Mouse (Mus musculus) hindlimb bud, embryonic 11.5 days (tissue): ENCODE data around the gene Shf.

ENCODE experiments used
- DNase-seq: peaks from one replicate; pipeline ENCODE4 v3.0.0-alpha.2; 2012; ENCODE audit warnings: low read depth, low spot score; ENCODE audit errors: extremely low spot score

The Shf gene

DNA sequence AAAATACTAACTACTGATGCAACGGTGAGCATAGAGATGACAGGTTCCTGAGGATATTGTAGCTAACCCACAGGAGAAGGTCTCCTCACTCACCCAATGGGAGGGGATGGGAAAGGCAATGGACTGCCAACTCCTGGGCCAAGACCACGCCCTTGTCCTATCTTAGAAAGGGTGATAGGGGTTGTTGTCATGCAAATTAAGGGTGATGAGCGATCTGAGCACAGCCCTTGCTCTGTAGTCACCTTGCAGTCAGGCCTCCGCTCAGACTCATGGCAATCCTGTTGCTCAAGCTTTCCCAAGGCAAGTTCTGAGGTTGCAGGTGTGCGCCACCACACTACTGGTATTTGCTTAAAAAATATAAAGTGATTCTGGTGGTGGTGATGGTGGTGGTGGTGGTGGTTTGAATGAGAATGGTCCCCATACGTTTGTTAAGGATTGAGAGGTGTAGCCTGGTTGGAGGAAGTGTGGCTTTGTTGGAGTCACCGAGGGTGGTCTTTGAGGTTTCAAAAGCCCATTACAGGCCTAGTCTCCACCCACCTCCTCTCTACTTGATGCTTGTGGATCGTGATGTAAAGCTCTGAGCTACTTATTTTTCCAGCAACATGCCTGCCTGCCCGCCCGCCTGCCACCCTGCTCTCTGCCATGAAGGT, 1.3 kb upstream of the Shf start:
- DNase-seq = no peak

DNA sequence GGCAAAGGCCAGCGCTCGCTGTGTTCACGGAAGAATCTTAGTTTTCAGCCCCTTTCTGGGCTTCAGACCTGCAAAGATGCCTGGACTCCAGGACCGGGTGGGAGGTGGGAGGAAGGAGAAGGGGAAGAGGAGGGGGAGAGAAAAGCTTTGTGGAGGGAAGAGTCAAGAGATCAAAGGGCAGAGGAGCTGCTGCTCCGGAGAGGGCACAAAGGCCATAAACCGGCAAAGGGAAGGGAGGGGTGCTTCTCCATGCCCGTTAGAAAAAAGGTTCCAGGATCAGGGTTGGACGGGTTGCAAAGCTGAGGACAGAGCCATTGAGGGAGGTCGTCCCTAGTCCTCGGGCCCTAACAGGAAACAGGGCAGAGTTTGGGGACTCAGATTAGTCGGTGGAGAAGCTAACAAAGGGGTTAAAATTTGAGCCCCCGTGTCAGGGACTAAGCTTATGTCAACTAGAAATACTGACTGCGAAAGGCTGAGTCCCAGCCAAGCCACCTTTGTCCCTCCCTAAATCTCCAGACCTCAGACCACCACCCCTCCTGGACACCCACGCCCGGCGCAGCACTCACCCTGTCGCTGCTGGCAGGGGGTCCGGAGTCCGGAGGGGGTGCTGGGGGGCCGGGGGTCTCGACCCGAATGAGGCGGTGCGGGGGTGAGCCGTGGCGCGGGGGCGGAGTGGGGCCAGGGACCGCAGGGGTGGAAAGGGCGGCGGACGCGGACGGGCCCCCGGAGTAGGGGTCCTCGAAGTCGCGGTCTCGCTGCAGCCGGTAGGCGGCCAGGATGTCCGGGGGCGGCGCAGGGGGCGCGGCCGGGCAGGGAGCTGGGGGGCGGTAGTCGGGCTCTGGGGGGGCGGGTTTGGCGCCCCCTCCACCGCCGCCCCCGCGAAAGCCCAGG, 636 bp downstream of the Shf start:
- DNase-seq = no peak

DNA sequence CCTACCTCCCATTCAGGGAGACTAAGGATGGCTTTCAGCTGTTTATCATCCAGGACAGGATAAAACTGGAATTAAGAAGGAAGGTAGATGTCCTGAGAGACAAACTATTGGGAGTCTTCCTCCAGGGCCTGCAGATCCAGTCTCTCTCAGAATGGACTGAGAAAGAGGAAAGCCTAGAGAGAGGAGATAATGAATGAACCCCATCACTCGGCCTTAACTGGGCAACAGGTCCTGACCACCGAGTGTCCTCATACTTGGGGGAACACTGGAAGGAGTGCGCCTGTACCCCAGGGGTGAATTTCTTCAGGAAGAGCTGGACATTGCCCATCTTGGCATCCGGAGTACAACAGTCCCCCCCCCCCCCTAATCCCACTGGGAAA, 1.3 kb downstream of the Shf start:
- DNase-seq = no peak

DNA sequence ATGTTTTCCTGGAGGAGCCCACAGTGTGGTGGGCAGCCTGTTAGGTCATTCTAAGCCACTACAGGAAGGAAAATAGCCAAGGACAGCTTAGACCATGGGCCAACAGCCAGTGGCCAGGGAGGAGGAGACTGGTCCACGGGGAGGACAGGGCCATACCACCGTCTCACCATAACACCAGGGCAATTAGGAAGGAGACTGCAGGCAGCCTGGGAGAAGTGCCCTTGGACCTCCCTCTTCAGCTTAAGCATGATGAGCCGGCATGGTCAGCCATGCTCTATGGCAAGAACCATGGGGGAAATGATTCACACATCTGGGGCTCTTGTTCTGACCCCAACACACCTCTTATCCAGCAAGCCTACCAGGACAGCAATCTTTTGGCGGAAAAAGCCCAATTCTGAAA, 1.8 kb downstream of the Shf start:
- DNase-seq = no peak

DNA sequence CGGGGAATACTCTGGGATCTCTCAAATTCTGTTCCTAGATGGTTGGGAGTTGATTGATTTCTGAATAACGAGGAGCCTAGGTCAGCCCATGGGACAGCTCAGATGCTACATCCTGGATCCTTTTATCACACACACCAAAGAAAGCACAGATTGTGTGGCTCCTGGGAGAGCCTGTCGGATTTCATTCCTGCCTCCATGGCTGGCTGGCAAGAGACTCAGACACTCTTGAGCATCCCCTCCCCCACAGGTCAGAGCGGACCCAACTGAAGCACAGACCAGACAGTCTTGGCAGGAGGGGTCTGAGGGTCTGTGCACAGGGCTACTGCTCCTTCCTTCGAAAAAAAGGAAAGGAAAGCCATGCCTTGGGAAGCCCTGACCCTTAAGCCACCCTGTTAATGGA, 2.3 kb downstream of the Shf start:
- DNase-seq = no peak

DNA sequence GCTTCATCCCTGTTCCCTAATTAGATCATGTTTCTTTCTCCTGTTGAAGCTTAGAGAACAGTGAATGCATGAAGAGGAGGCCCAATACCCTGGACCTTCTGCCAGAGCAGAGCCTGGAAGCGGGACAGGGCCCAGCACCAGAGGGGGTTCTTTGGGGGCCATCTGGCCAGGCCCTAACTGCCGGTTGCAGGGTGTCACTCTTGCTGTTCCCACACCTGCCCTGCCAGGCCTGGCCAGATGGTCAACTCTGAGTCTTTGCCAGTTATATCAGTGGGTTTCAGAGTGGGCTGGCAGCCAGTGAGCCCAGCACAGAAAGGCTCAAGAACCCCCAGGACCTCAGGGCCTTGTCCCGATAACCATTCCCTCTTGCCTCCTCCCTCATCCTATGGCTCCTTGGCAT, 2.9 kb downstream of the Shf start:
- DNase-seq = no peak

DNA sequence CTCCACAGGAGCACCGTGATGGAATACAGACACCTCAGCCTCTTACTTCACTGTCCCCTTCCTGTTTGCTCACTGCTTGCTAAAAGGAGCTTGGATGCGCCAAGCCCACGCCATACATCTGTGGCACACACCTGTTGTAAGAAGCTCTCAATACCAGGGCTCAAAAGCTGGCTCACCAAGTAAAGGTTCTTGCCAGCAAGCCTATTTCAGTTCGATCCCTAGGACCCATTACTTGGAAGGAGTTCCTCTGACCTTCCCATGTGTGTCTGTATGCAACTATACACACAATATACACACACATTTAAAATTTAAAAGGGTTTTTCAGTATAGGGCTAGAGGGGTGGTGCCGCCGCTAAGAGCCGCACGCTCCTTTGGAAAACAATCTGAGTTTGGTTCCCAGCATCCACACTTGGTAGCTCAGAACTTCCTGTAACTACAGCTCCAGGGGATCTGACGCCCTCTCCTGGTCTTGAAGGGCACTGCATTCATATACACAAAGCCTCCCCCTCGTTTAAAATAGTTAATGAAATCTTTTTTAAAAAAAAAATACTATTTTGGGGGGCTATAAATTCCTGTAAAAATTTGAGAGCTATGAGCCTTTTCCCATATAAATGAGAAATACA, 3.6 kb downstream of the Shf start:
- DNase-seq = no peak

DNA sequence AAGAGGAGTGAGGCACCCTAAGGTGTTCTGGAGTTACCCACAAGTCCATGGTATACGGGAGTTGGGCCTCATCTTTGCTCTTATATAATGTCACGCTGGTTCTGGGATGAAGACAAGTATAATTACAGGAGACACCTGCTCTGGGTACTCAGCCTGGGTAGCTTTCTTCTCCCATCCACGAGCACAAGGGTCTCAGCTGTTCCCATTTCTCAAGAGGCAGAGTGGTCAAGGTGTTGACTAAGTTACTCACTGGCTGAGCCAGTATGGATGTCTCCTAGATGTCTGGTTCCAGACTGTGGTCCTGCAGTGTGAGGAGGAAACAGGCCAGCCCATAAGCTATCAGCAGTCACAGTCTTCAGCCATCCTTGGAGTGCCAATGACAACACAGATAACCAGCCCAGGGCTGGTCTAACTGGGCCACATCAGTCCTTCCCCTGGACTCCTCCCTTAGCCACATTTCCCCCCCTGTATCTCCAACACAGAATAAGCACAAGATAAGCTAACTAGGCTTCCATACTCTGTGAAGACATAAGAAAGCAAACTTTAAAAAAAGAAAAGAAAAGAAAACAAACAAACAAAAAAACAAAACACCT, 4.5 kb downstream of the Shf start:
- no peak for DNase-seq

DNA sequence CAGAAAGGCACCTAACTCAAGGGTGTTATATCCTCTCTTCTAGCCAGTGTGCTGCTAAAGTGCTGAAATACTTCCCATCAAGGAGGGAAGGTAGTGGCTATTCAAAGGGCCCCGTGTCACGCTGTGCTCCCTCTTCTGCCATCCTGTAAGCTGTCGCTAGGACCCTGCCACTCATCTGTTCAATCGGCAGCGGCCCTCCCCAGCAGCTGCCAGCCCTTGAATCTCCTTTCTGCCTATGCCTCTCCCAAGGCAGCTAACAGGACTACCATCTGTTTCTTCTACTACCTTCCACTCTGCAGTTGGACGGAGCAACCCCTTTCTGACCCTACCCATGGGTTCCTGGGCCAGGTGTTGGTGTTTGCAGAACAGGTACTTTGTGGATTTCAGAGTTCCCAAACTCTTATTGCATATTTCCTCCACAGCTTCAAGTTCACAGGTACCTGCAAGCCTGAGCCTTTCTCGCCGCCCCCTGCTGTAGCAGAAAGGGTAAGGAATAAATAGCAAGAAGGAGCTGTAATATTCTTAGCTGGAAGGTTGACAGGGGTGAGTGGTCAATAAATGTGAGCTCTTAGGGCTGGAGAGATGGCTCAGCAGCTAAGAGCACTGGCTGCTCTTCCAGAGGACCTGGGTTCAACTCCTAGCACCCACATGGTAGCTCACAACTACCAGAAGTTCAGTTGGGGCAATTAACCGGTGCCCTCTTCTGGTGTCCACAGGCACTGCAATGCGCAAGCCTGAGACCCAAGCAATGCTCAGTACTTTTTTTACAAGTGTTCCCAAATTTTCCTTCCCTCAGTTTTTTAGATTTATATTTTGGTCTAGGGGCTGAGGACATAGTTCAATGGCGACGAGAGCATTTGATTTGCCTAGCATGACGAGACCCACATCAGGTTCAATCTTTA, 6.1 kb downstream of the Shf start:
- no peak for DNase-seq

DNA sequence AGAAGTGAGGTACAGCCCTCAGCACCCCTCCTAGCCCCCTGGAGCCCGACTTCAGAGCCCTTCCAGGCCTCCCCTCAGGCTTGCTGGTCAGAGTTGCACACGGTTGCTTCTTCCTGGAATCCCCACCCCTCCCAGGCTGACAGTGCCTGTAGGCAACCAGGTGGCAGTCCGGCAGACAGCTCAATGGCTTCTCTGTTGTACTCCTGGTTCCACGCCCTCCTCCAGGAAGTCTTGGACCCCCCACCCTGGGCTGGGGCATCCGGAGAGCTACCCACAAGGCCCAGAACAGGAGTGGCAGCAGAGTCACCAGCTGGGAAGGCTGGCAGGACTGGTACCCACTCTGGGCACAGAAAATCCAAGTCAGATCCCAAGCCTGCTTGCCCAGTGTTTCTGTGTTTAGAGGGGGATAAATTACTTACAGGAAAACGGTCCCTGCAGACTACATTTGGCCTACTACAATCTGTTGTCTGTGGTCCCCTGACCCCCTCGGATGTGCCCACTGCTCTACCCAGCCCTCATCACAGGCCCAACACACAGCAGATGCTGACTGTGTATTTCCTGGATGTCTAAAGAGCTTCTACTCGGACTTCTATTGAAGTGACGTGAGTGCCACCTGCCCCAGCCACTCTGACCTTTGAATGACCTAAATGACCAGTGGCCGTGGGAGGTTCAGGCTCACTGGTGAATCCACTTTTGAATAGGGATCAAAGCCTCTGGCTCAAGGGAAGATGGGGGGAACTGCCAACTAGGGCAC, 6.9 kb downstream of the Shf start:
- no peak for DNase-seq

DNA sequence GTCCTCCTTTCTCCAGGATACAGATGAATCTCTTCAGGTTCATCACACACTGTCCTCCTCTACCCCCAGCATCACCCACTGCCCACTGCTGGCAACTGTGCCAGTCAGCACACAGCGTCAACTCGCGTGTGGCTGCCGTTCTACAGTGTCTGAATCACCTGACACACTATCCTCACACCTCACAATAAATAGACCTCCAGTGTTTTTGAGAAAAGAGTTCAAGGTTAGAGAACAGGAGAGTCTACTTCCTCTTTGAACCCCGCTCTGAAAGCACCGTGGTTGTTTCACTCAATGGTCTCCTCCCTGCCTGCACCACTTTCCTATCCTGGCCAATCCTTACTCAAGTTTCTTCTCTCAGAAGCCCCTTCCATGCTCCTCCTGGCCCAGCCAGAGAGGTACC, 7.8 kb downstream of the Shf start:
- no peak for DNase-seq

DNA sequence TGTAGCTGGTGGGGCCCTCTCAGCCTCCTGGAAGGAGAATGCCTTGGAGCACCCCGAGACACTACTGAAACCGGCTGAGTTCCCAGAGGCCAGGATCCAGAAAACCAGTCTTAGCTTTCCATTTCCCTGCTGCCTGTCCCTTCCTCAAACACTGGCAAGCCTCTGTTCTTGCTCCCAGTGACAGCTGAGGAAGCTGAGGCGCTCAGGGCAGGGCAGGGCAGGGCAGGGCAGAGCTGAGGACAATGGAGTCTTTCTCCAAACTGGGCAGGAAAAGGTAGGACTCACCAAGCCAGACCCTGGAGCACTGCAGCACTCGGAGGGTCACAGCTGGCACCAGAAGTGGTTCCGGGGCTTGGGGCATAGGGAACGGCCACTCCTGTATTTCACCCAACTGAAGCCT, 8.7 kb downstream of the Shf start:
- DNase-seq = no peak

DNA sequence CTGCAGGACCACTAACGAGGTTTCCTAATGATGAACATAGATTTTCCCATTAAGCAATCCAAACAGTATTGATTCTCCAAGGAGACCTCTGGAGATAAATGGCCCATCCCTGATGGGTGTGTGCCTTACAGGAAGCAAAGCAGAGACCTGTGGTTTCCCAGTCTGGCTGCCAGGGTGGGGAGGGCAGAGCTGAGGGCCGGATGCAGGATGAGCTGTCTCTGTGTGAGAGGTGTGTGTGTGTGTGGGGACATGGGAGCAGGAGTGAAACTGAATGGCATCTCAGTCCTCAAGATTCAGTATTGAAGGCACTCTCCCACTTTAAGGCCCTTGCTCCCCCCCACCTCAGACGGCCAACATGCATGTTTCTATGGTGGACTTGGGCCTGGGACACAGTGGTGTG, 12.8 kb downstream of the Shf start:
- no peak for DNase-seq

DNA sequence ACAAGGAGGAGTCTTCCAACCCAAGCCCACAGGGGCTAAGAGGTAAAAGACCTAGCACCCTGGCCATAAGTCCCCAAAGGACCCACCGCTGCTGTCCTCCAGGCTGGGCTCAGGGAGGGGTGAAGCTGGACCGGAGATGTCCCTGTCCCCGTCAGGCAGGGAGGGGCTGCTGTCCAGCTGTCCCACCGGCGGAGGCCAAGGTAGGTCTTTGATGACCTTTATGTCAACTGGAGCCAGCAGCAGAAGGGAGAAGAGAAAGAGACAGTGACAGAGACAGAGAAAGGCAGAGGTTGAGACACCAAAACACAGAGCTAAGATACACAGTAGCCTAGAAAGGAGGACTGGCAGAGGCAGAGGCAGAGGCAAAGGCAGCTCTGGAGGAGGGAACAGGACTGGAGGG, 13.6 kb downstream of the Shf start:
- DNase-seq = no peak

DNA sequence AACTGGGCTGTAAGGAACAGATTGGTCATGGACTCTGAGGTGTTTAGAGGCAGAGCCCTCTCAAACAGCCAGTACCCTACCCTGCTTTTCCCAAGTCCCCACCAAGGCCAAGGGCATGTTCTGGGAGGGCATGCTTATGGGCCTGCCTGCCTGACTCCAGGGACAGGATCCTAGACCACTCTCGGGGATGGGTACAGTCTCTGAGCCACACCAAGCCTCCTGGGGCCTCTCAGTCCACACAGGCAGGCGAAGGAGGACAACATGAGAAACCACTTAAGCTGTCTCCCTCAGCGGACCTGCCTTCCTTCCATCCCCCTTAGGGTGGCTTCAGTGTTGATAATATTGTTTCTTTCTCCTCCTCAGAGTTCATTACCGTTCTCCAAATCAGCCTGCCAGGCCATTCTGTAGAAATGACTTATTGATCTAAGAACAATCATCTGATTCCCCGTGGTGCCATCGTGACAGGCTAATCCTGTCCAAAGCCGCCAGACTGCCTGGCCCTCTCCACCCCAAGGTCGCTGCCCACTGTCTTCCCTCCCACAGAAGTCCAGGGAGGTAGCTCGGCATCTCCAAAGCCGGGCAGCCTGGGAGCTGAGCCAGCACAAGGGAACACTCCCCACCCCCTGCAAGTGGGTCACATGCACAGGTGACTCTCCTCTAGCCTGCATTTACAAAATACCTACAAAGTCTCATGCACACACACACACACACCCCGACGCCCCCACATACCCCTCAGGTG, 14.6 kb downstream of the Shf start:
- no peak for DNase-seq

DNA sequence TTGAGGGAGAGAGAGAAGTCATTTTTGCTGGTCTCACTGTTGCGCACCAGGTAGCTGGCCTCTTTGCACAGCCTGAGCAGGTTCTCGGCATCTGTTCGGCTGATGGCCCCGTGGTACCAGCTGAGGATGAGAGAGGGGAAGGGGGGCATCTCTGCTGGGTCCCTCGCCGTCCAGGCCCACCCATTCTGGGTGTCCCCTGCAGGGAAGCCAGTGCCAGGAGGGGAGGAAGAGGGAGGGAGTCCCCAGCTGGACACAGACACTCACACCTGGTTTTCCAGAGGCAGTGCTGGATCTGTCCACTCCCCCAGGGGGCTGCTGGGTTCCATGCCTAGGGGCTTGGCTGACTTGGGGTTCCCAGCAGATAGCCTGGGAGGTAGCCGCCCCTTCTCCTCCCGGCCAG, 15.2 kb downstream of the Shf start:
- DNase-seq = no peak

DNA sequence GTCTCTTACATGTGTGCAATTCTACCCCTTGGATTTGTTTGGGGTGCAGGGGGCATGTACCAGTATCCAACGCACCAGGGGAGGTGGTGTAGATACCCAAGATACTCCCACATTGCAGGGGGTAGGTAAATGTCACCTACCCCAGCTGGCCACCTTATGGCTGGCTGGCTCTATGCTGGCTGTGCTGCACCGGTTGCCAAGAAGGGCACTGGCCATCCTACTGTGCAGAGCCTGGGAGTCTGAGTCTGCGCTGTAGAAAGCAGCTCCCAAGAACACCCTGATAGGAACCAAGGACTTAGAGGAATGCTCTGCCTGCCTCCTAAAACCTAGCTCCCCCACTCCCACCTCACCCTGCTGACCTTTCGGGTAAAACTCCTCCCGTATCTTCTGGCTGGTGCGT, 16.0 kb downstream of the Shf start:
- DNase-seq = no peak

DNA sequence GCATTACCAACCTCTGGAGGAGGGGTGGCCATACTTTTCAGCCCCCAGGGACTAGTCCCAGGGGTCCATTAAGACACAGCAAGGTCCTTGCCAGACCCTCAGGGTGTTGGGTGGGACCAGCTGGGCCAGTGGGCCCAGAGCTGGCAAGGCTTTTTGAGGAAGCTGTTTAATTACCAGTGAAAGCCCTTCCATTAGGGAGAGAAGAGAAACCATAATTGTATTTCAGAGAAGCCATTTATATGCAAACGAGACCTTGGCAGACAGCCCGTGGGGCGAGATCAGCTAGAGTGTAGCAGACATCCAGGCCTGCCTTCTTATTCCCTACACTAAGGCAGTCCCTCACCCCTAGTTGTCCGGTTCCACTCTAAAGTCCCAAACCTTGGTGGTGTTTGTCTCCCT, 17.0 kb downstream of the Shf start:
- DNase-seq = no peak

DNA sequence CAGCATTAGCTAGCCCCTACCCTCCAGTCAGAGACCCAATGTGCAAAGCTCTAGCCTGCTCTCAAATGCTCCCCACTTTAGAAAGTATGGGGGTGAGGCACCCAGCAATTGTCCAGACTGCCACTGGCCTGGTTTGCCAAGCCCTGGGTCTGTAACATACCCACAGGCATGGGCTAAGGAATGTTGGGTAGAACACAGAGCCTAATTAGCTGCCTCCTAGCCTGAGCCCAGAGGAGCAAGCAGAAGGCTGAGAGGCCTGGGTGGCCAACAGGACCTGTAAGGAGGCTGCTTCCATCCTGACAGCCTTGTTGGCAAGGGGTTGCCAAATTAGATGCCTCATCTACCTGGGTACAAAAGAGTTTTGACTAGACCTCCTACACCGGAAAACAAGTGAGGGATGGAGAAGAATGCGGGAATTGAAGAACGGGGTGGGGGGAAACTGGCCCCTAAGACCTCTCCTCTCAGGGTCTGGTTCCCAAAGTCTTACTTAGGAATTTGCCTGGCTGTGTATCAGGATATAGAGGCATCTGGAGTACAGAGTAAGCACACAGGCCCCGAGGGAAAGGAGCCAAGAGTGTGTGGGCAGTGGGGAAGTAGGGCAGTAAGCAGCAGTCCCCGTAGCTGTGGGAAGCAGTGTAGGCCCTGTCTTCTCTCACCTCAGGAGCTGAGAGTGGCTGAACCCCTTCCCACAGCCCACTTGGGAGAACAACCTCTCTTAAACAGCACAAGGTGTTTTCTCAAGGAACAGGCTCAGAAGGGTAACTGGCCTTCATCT, 17.6 kb downstream of the Shf start:
- no peak for DNase-seq
